Mouse (Mus musculus) liver, embryonic 14.5 days (tissue): Measurements from ENCODE around the gene Slc3a2.

ENCODE experiments used
- CTCF ChIP-seq: IDR thresholded peaks from 2 replicates; pipeline ENCODE4 v1.5.1; 2016; ENCODE audit warnings: antibody characterized with exemption, low read depth, control low read depth
- EP300 ChIP-seq: IDR thresholded peaks from 2 replicates; pipeline ENCODE4 v1.6.1; 2016; ENCODE audit warnings: antibody characterized with exemption, low read depth

- no peak for TF ChIP-seq CTCF
- TF ChIP-seq EP300: no peak
These were observed 2.0 kb upstream of the Slc3a2 start for GRCm38 (mm10) chr19:8725081-8725613.
